In genomic region chr9:32901287-32901686, GRCm38 (mm10) we compare ENCODE assay signal across 8 mouse cellular contexts.
DNase-seq lines count a peak whose midpoint lies in the region; ATAC-seq lines count a peak whose summit lies in the region.

No protein-coding gene starts in this region.

- H3K9ac ChIP-seq in lung, embryonic 15.5 days = no peak overlapping the region
- H3K9ac ChIP-seq in midbrain, embryonic 16.5 days (ENCODE audit: low read depth, low read length) = no peak overlapping the region

- no peaks in the 10 kb centered on the region for H3K27me3 ChIP-seq in lung, embryonic 15.5 days
- no peaks in the 10 kb centered on the region for H3K27me3 ChIP-seq in midbrain, embryonic 16.5 days (ENCODE audit: control insufficient read depth, insufficient read depth, low read depth, low read length)

- H3K4me2 ChIP-seq in lung, embryonic 15.5 days = no peak overlapping the region
- H3K4me2 ChIP-seq in midbrain, embryonic 16.5 days (ENCODE audit: low read length) = no peak overlapping the region

- DNase-seq in adrenal gland, postnatal 36 days = peak; percentile 47 to 68
- peak; percentile 61 for DNase-seq in heart, postnatal 4 days
- no peak for DNase-seq in adipocyte (ENCODE audit: low spot score)
- no peak for DNase-seq in left cerebral cortex, adult 8-10 months (ENCODE audit: low spot score in 2 of 2)
- DNase-seq in left cerebral cortex, adult 18-20 months (ENCODE audit: low spot score in 2 of 2) = no peak

- H3K9me3 ChIP-seq in lung, embryonic 15.5 days = no peaks in the 10 kb centered on the region
- no peaks in the 10 kb centered on the region for H3K9me3 ChIP-seq in midbrain, embryonic 16.5 days (replicated peaks; ENCODE audit: control insufficient read depth, low read length, poor library complexity, severe bottlenecking)

- WGBS in lung, embryonic 15.5 days = 38% methylated on average over 4 of the region's 4 CpGs
- 44% methylated on average over 4 of the region's 4 CpGs for WGBS in midbrain, embryonic 16.5 days

- no peaks in the 10 kb centered on the region for H3K36me3 ChIP-seq in lung, embryonic 15.5 days
- H3K36me3 ChIP-seq in midbrain, embryonic 16.5 days (ENCODE audit: control insufficient read depth, insufficient read depth, low read length) = no peaks in the 10 kb centered on the region

- no peak overlapping the region for H3K4me3 ChIP-seq in lung, embryonic 15.5 days
- no peak overlapping the region for H3K4me3 ChIP-seq in midbrain, embryonic 16.5 days (ENCODE audit: low read depth, low read length)

- H3K27ac ChIP-seq in lung, embryonic 15.5 days = peak overlapping the region; percentile 57
- H3K27ac ChIP-seq in midbrain, embryonic 16.5 days (ENCODE audit: low read length) = no peak overlapping the region

- peak; percentile 42 for ATAC-seq in CD4-positive, CD25-positive, alpha-beta regulatory T cell, adult 4 months
- ATAC-seq in lung, embryonic 15.5 days (ENCODE audit: borderline replicate concordance, extremely low read depth, low FRiP score, low TSS enrichment) = peak; percentile 85
- no peak for ATAC-seq in midbrain, embryonic 16.5 days

- 0 out of 2 replicates have a peak, but pooled peaks cover 3% of the 10 kb centered on the region for H3K4me1 ChIP-seq in lung, embryonic 15.5 days
- H3K4me1 ChIP-seq in midbrain, embryonic 16.5 days (ENCODE audit: control insufficient read depth, insufficient read depth, low read length) = no peaks in the 10 kb centered on the region

Comparison
In these comparisons a context has a peak if more than half of its experiments do, and no peak if none do; other contexts are left out.
1. DNase-seq: peak in adrenal gland, postnatal 36 days (2 of 2) and heart, postnatal 4 days (single experiment); none in adipocyte (single experiment), left cerebral cortex, adult 8-10 months (0 of 2) and left cerebral cortex, adult 18-20 months (0 of 2).